Mouse (Mus musculus): ENCODE measurements at regions not wholly inside any gene's neighbourhood (a gene's known extent, or its start where the extent isn't known, plus 50 kb on each side); places are given as distances from the start of the nearest gene placed in this dataset.

DNA sequence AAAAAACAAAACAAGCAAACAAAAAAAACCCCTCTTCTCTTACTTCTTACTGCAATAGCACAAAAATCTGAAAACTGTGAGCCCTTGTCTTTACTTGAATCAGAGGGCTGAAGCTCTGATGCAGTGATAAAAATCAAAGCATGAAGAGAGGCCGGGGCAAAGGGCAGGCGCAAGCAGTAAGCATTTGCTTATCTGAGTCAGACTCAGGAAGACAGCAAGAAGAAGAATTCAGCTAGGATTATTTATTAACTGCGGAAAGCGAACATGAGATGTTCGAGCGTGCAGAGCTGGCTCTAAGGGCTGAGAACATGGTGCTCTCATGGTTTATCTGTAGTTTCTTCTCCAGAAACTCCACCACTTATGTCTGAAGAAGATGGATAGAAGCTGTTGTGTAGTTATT, 163.4 kb upstream of the Sgcd start:
- DNase-seq (ENCODE audit: low spot score): no peak

- no peak for DNase-seq (ENCODE audit: low spot score)
Observed at GRCm38 (mm10) chr11:48133335-48133734, 144.6 kb upstream of the Sgcd start.

DNA sequence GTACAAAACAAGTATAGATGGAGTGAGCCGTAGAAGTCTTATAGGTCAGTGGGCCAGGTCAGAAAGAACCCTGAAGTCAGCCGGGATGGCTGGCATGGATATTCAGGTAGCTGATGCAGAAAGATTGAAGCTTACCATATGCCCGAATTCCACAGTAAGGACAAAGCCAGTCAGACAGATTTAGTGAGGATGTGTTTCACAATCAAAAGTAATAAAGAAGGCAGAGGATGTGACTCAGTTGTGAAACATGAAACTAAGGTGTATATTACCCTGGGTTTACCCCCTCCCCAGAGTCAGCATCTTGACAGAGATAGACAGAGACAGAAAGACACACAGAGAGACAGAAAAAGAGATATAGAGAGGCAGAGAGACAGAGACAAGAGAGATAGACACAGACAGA, 109.3 kb upstream of the Sgcd start:
- no peak for DNase-seq (ENCODE audit: low spot score)

DNA sequence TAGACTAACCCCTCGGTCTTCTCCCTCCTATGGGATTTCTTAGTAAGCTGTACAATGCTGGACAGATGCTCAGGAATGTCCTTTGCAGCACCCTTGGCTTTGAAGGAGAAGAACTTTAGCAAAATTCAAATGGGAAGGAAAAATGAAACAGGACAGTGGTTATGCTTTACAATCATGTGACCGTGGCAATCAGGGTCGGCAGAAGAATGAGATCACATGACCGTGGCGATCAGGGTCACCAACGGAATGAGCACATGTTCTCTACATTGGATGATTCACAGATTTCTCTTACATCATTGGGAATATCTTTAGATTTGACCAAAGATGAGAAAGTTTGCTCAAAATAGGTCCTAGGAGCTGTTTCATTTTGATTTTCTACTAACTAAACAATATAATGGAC, 108.7 kb upstream of the Sgcd start:
- DNase-seq (ENCODE audit: low spot score): no peak

DNA sequence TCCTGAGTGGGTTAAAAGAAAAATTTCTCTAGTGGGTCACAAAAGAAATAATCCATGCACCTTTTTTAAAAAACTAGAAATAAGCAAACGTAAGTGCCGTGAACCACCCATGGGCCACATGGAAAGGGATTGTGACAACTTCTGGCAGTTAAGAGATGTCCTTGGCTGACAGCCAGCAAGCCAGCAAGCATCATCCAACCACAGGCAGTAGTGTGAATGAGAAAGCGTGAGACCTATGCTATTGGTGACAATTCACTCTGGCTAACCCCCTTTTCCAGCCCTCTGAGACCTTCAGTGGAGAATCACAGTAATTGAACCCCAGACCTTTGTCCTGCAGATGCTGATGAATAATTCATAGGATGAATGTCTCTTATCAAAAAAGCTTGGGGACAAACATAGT, 78.3 kb upstream of the Sgcd start:
- DNase-seq (ENCODE audit: low spot score): no peak

DNA sequence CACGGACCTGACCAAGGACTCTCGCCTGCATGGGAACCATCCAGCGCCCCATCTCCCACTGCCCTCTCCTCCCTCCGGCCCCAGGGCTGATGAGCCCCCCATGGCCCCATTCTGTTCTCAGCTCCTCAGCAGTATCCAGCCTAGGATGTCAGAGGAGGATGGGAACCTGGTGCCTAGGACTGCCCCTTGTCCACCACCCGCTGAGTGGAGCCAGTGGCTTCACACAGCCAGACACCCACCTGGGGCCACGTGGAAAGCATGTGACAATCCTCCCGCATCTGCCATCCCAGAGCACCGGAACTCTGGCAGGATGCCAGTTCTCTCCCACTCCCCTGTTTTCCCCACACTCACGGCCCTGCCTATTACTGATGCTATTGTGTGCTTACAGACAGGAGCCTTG, 75.0 kb upstream of the Sgcd start:
- DNase-seq (ENCODE audit: low spot score): no peak

GRCm38 (mm10) chr11:48061501-48061900, 72.7 kb upstream of the Sgcd start:
- no peak for DNase-seq (ENCODE audit: low spot score)

DNA sequence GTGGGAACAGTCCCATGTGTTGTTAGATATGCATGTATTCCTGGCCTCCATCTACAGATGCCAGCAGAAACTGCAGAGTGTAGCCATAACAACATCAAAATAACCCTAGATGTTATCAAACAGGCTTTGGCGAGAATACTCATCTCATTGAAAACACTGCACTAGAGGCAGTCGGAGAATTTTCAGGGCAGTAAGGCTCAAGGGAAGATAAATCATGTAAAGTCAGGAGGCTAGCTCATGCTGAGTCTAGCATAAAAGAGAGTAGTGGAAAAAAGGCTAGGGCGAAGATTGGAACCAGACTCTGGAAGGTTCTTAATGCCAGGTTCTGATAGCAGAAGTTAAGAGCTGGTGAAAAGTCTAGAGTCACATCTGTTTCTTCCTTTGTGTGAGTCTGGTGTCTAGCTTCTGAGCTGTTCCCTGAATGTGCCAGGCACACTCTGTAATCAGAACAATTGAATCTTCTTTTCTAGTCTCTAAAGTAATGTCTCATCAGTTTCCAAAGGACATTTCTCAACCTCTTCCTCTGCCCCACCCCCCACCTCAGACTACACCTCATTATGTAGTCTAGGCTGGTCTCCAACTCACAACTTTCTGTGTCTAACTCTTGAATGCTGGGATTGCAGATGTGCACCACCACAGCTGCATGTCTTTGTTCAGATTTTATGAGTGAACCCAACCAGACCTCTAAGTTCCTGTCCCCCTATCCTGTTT, 62.5 kb upstream of the Sgcd start:
- DNase-seq (ENCODE audit: low spot score): no peak

DNA sequence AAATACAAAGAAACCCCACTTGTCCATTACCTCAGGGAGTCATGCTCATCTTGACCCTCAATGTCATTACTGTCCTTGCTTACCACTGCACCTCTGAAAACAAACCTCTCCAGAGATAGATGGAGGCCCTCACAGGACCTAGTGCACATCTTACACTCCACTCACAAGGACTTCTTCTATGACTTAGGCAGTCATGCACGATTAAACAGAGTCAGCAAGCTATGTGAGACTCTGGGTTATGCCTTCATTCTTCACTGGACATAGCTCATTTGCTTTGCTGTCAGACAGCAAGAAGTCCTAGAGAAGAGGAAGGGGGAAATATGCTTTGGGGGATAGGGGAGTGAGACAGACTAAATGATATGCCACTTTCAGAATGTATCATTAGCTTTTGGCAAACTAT, 59.5 kb upstream of the Sgcd start:
- DNase-seq (ENCODE audit: low spot score): no peak

Measured in retina, embryonic 14.5 days (tissue).